Mouse (Mus musculus): Measurements from ENCODE around the gene Gpt2. TPM values are rescaled to one million over a fixed set of nuclear protein-coding genes. Genes with fewer than 3 reads are reported as not detected.

Gpt2 gene
- polyA plus RNA-seq, 1 experiment from 2014 or later: 18.1 TPM

GRCm38 (mm10) chr8:85464316-85464715 is 28.1 kb upstream of the Gpt2 start:
- Histone ChIP-seq H3K4me3 (no peak overlapping the region), H3K4me1 (0 out of 2 replicates have a peak, but pooled peaks cover 2% of the 10 kb centered on the region), H3K4me2 (no peak overlapping the region), H3K9me3 (no peaks in the 10 kb centered on the region), H3K36me3 (no peaks in the 10 kb centered on the region), H3K27me3 (no peaks in the 10 kb centered on the region), H3K9ac (no peak overlapping the region), H3K27ac (no peak overlapping the region)
- no peak for ATAC-seq (ENCODE audit: borderline replicate concordance, extremely low read depth, low FRiP score, low TSS enrichment)

- H3K4me3 ChIP-seq: no peak overlapping the region
- H3K4me1 ChIP-seq: 0 out of 2 replicates have a peak, but pooled peaks cover 2% of the 10 kb centered on the region
- no peaks in the 10 kb centered on the region for H3K36me3 ChIP-seq
- H3K27ac ChIP-seq: no peak overlapping the region
- no peaks in the 10 kb centered on the region for H3K27me3 ChIP-seq
- H3K9ac ChIP-seq: no peak overlapping the region
- no peaks in the 10 kb centered on the region for H3K9me3 ChIP-seq
- no peak for ATAC-seq (ENCODE audit: borderline replicate concordance, extremely low read depth, low FRiP score, low TSS enrichment)
- no peak overlapping the region for H3K4me2 ChIP-seq
- 78% methylated on average over 4 of the region's 4 CpGs for WGBS
These were observed 26.3 kb upstream of the Gpt2 start for GRCm38 (mm10) chr8:85466056-85466455.

- no peak for ATAC-seq (ENCODE audit: borderline replicate concordance, extremely low read depth, low FRiP score, low TSS enrichment)
- Histone ChIP-seq H3K9me3 (no peaks in the 10 kb centered on the region), H3K36me3 (no peaks in the 10 kb centered on the region), H3K4me3 (no peak overlapping the region), H3K27ac (no peak overlapping the region), H3K4me1 (no peaks in the 10 kb centered on the region), H3K27me3 (no peaks in the 10 kb centered on the region), H3K9ac (no peak overlapping the region), H3K4me2 (no peak overlapping the region)
- 78% methylated on average over 8 of the region's 8 CpGs for WGBS
These were observed 21.6 kb upstream of the Gpt2 start for GRCm38 (mm10) chr8:85470753-85471152.

- H3K4me1 ChIP-seq: no peaks in the 10 kb centered on the region
- no peaks in the 10 kb centered on the region for H3K27me3 ChIP-seq
- H3K27ac ChIP-seq: no peak overlapping the region
- no peaks in the 10 kb centered on the region for H3K36me3 ChIP-seq
- no peaks in the 10 kb centered on the region for H3K9me3 ChIP-seq
- no peak overlapping the region for H3K4me2 ChIP-seq
- no peak for ATAC-seq (ENCODE audit: borderline replicate concordance, extremely low read depth, low FRiP score, low TSS enrichment)
- H3K9ac ChIP-seq: no peak overlapping the region
- 59% methylated on average over 6 of the region's 6 CpGs for WGBS
- no peak overlapping the region for H3K4me3 ChIP-seq
These were observed 19.6 kb upstream of the Gpt2 start for GRCm38 (mm10) chr8:85472800-85473199.

- H3K9me3 ChIP-seq: no peaks in the 10 kb centered on the region
- no peaks in the 10 kb centered on the region for H3K36me3 ChIP-seq
- no peak overlapping the region for H3K4me2 ChIP-seq
- WGBS: 60% methylated on average over 4 of the region's 4 CpGs
- H3K9ac ChIP-seq: no peak overlapping the region
- no peak overlapping the region for H3K4me3 ChIP-seq
- no peaks in the 10 kb centered on the region for H3K27me3 ChIP-seq
- no peak overlapping the region for H3K27ac ChIP-seq
- no peaks in the 10 kb centered on the region for H3K4me1 ChIP-seq
- no peak for ATAC-seq (ENCODE audit: borderline replicate concordance, extremely low read depth, low FRiP score, low TSS enrichment)
These were observed 19.1 kb upstream of the Gpt2 start for GRCm38 (mm10) chr8:85473246-85473645.

GRCm38 (mm10) chr8:85474924-85475323 is 17.5 kb upstream of the Gpt2 start:
- Histone ChIP-seq H3K27me3 (no peaks in the 10 kb centered on the region), H3K27ac (no peak overlapping the region), H3K9me3 (no peaks in the 10 kb centered on the region), H3K4me1 (no peaks in the 10 kb centered on the region), H3K4me2 (no peak overlapping the region), H3K9ac (no peak overlapping the region), H3K4me3 (no peak overlapping the region), H3K36me3 (no peaks in the 10 kb centered on the region)
- WGBS: 78% methylated on average over 3 of the region's 3 CpGs
- no peak for ATAC-seq (ENCODE audit: borderline replicate concordance, extremely low read depth, low FRiP score, low TSS enrichment)

- 50% methylated on average over 4 of the region's 4 CpGs for WGBS
- Histone ChIP-seq H3K9me3 (no peaks in the 10 kb centered on the region), H3K27ac (no peak overlapping the region), H3K27me3 (no peaks in the 10 kb centered on the region), H3K4me2 (no peak overlapping the region), H3K36me3 (no peaks in the 10 kb centered on the region), H3K4me1 (no peaks in the 10 kb centered on the region), H3K4me3 (no peak overlapping the region), H3K9ac (no peak overlapping the region)
- ATAC-seq (ENCODE audit: borderline replicate concordance, extremely low read depth, low FRiP score, low TSS enrichment): no peak
These were observed 15.3 kb upstream of the Gpt2 start for GRCm38 (mm10) chr8:85476970-85477545.

GRCm38 (mm10) chr8:85478397-85478796 is 14.0 kb upstream of the Gpt2 start:
- no peak for ATAC-seq (ENCODE audit: borderline replicate concordance, extremely low read depth, low FRiP score, low TSS enrichment)
- Histone ChIP-seq H3K9ac (no peak overlapping the region), H3K27me3 (no peaks in the 10 kb centered on the region), H3K4me3 (no peak overlapping the region), H3K9me3 (no peaks in the 10 kb centered on the region), H3K4me2 (no peak overlapping the region), H3K27ac (no peak overlapping the region), H3K36me3 (no peaks in the 10 kb centered on the region), H3K4me1 (no peaks in the 10 kb centered on the region)
- 73% methylated on average over 2 of the region's 2 CpGs for WGBS

- H3K9me3 ChIP-seq: no peaks in the 10 kb centered on the region
- no peak overlapping the region for H3K27ac ChIP-seq
- H3K27me3 ChIP-seq: no peaks in the 10 kb centered on the region
- H3K4me1 ChIP-seq: no peaks in the 10 kb centered on the region
- ATAC-seq (ENCODE audit: borderline replicate concordance, extremely low read depth, low FRiP score, low TSS enrichment): no peak
- no peaks in the 10 kb centered on the region for H3K36me3 ChIP-seq
- H3K4me3 ChIP-seq: no peak overlapping the region
- 80% methylated on average over 2 of the region's 2 CpGs for WGBS
- no peak overlapping the region for H3K4me2 ChIP-seq
- no peak overlapping the region for H3K9ac ChIP-seq
These were observed 12.7 kb upstream of the Gpt2 start for GRCm38 (mm10) chr8:85479710-85480109.

GRCm38 (mm10) chr8:85481900-85482299 is 10.5 kb upstream of the Gpt2 start:
- Histone ChIP-seq H3K4me3 (no peak overlapping the region; the same call in 1 of the 2 replicates), H3K9me3 (no peaks in the 10 kb centered on the region), H3K4me2 (peak overlapping the region; percentile 40), H3K36me3 (no peaks in the 10 kb centered on the region), H3K27ac (peak overlapping the region; percentile 58), H3K27me3 (no peaks in the 10 kb centered on the region), H3K4me1 (no peaks in the 10 kb centered on the region), H3K9ac (no peak overlapping the region)
- ATAC-seq (ENCODE audit: borderline replicate concordance, extremely low read depth, low FRiP score, low TSS enrichment): peak; percentile 89
- 24% methylated on average over 10 of the region's 10 CpGs for WGBS

- peak overlapping the region; percentile 40 for H3K4me2 ChIP-seq
- H3K36me3 ChIP-seq: no peaks in the 10 kb centered on the region
- H3K9me3 ChIP-seq: no peaks in the 10 kb centered on the region
- 44% methylated on average over 6 of the region's 6 CpGs for WGBS
- no peak overlapping the region for H3K4me3 ChIP-seq
- no peaks in the 10 kb centered on the region for H3K27me3 ChIP-seq
- no peaks in the 10 kb centered on the region for H3K4me1 ChIP-seq
- H3K27ac ChIP-seq: no peak overlapping the region
- no peak for ATAC-seq (ENCODE audit: borderline replicate concordance, extremely low read depth, low FRiP score, low TSS enrichment)
- no peak overlapping the region for H3K9ac ChIP-seq
These were observed 9.9 kb upstream of the Gpt2 start for GRCm38 (mm10) chr8:85482427-85482826.

- no peaks in the 10 kb centered on the region for H3K9me3 ChIP-seq
- no peak overlapping the region for H3K4me3 ChIP-seq
- WGBS: 69% methylated on average over 20 of the region's 20 CpGs
- H3K27ac ChIP-seq: no peak overlapping the region
- H3K9ac ChIP-seq: no peak overlapping the region
- no peak overlapping the region for H3K4me2 ChIP-seq
- no peaks in the 10 kb centered on the region for H3K36me3 ChIP-seq
- H3K27me3 ChIP-seq: no peaks in the 10 kb centered on the region
- H3K4me1 ChIP-seq: peaks cover 5% of the 10 kb centered on the region
- no peak for ATAC-seq (ENCODE audit: borderline replicate concordance, extremely low read depth, low FRiP score, low TSS enrichment)
These were observed 4.3 kb upstream of the Gpt2 start for GRCm38 (mm10) chr8:85487906-85488620.
